Mouse (Mus musculus): ENCODE measurements at regions not wholly inside any gene's neighbourhood (a gene's known extent, or its start where the extent isn't known, plus 50 kb on each side); places are given as distances from the start of the nearest gene placed in this dataset.

- TF ChIP-seq POLR2A (IDR thresholded peaks at IDR 0.05; ENCODE audit: low read depth, low read length) = no peak
- no peak for TF ChIP-seq CTCF (IDR thresholded peaks at IDR 0.05; ENCODE audit: extremely low read depth, insufficient read depth, insufficient read length, insufficient replicate concordance)
These were observed 214.7 kb upstream of the Tet2 start for GRCm38 (mm10) chr3:133759611-133760010.
